ENCODE assay signal across 12 mouse cellular contexts in genomic region chr3:20334681-20335080, GRCm38 (mm10). TPM values are rescaled to one million over a fixed set of nuclear protein-coding genes. Genes with fewer than 3 reads are reported as not detected.
DNase-seq lines count a peak whose midpoint lies in the region; ATAC-seq and TF ChIP-seq lines count a peak whose summit lies in the region.
"Had no signal": no experiment of that assay in that cellular context is flagged by ENCODE, and none has a peak within 500 bp of the region (broad histone marks: within the 10 kb centered on the region; RNA-seq: fewer than 3 reads in every experiment).

No protein-coding gene starts in this region.

- H3K27ac ChIP-seq in heart, adult 2 months = no peak overlapping the region
- no peak overlapping the region for H3K27ac ChIP-seq in heart, embryonic 12.5 days (ENCODE audit: poor library complexity, severe bottlenecking)
- no peak overlapping the region for H3K27ac ChIP-seq in midbrain, embryonic 15.5 days
- H3K27ac ChIP-seq in hindbrain, embryonic 14.5 days = no peak overlapping the region

- H3K36me3 ChIP-seq in heart, adult 2 months (ENCODE audit: control insufficient read depth, insufficient read depth, low read length) = no peaks in the 10 kb centered on the region
- no peaks in the 10 kb centered on the region for H3K36me3 ChIP-seq in heart, embryonic 12.5 days
- no peaks in the 10 kb centered on the region for H3K36me3 ChIP-seq in midbrain, embryonic 15.5 days (replicated peaks)
- no peaks in the 10 kb centered on the region for H3K36me3 ChIP-seq in hindbrain, embryonic 14.5 days (replicated peaks; ENCODE audit: control insufficient read depth, insufficient read depth)

- TF ChIP-seq CTCF in heart, adult 2 months (IDR thresholded peaks at IDR 0.05) = peak; percentile 32

- H3K79me2 ChIP-seq in heart, adult 2 months (replicated peaks; ENCODE audit: control insufficient read depth, insufficient read depth, low read length) = no peaks in the 10 kb centered on the region

- no peak for TF ChIP-seq EP300 in heart, adult 2 months (IDR thresholded peaks at IDR 0.05; ENCODE audit: insufficient read depth, low read depth, low read length)

- H3K4me1 ChIP-seq in heart, adult 2 months (ENCODE audit: control insufficient read depth, insufficient read depth, low read length) = no peaks in the 10 kb centered on the region
- no peaks in the 10 kb centered on the region for H3K4me1 ChIP-seq in heart, embryonic 12.5 days (replicated peaks)
- H3K4me1 ChIP-seq in midbrain, embryonic 15.5 days = no peaks in the 10 kb centered on the region
- H3K4me1 ChIP-seq in hindbrain, embryonic 14.5 days (replicated peaks; ENCODE audit: control insufficient read depth, insufficient read depth, low read length) = no peaks in the 10 kb centered on the region
- H3K4me1 ChIP-seq: megakaryocyte, embryonic 14.5 days had no signal

- WGBS in heart, adult 2 months = 62% methylated on average over 5 of the region's 5 CpGs
- WGBS in heart, embryonic 12.5 days = 52% methylated on average over 5 of the region's 5 CpGs
- 64% methylated on average over 5 of the region's 5 CpGs for WGBS in midbrain, embryonic 15.5 days
- whole genome bisulfite sequencing in hindbrain, embryonic 14.5 days = 63% methylated on average over 5 of the region's 5 CpGs

- H3K9me3 ChIP-seq in heart, embryonic 12.5 days (replicated peaks) = no peaks in the 10 kb centered on the region
- H3K9me3 ChIP-seq in midbrain, embryonic 15.5 days = no peaks in the 10 kb centered on the region
- H3K9me3 ChIP-seq in hindbrain, embryonic 14.5 days (ENCODE audit: control insufficient read depth, low read length) = no peaks in the 10 kb centered on the region
- H3K9me3 ChIP-seq: megakaryocyte, embryonic 14.5 days had no signal

- H3K9ac ChIP-seq in heart, adult 2 months (ENCODE audit: low read depth, low read length) = no peak overlapping the region
- H3K9ac ChIP-seq in heart, embryonic 12.5 days = no peak overlapping the region
- no peak overlapping the region for H3K9ac ChIP-seq in midbrain, embryonic 15.5 days
- H3K9ac ChIP-seq in hindbrain, embryonic 14.5 days = no peak overlapping the region

- no peak for ATAC-seq in heart, embryonic 12.5 days (ENCODE audit: insufficient number of reproducible peaks, low FRiP score)
- no peak for ATAC-seq in midbrain, embryonic 15.5 days (replicated peaks)
- no peak for ATAC-seq in hindbrain, embryonic 14.5 days (ENCODE audit: low FRiP score)

- intact Hi-C loops in heart, adult 2 months (cut with DNase I) = no loop called here

- TF ChIP-seq POLR2A in heart, adult 2 months (IDR thresholded peaks at IDR 0.05; ENCODE audit: insufficient read depth, low read depth, low read length) = no peak

- H3K4me3 ChIP-seq in heart, adult 2 months = no peak overlapping the region
- no peak overlapping the region for H3K4me3 ChIP-seq in heart, embryonic 12.5 days
- no peak overlapping the region for H3K4me3 ChIP-seq in midbrain, embryonic 15.5 days
- H3K4me3 ChIP-seq in hindbrain, embryonic 14.5 days (replicated peaks; ENCODE audit: low read length) = no peak overlapping the region
- H3K4me3 ChIP-seq: megakaryocyte, embryonic 14.5 days had no signal

- DNase-seq in heart, adult 2 months = no peak
- peak; percentile 4 for DNase-seq in urinary bladder, postnatal 14 days (ENCODE audit: low spot score)
- no peak for DNase-seq in urinary bladder, postnatal 10 days (ENCODE audit: low spot score)
- DNase-seq in induced T-regulatory cell, adult 2 months (ENCODE audit: low read depth) = peak; percentile 23
- peak; percentile 61 for DNase-seq in thymus, postnatal 4 days
- DNase-seq in hindbrain, embryonic 14.5 days (ENCODE audit: low spot score) = no peak
- DNase-seq: cerebellum, postnatal 25 days; right cerebral cortex, postnatal 4 days had no signal

- no peaks in the 10 kb centered on the region for H3K27me3 ChIP-seq in heart, adult 2 months (ENCODE audit: control insufficient read depth, insufficient read depth, low read length)
- no peaks in the 10 kb centered on the region for H3K27me3 ChIP-seq in heart, embryonic 12.5 days (replicated peaks)
- no peaks in the 10 kb centered on the region for H3K27me3 ChIP-seq in midbrain, embryonic 15.5 days (replicated peaks)
- no peaks in the 10 kb centered on the region for H3K27me3 ChIP-seq in hindbrain, embryonic 14.5 days (ENCODE audit: control insufficient read depth, insufficient read depth, low read length)
- H3K27me3 ChIP-seq: megakaryocyte, embryonic 14.5 days had no signal

- no peak overlapping the region for H3K4me2 ChIP-seq in heart, embryonic 12.5 days
- no peak overlapping the region for H3K4me2 ChIP-seq in midbrain, embryonic 15.5 days
- H3K4me2 ChIP-seq in hindbrain, embryonic 14.5 days (replicated peaks) = no peak overlapping the region

RNA-seq across cellular contexts. Expression of gene Agtr1b, which starts 32.3 kb away (rescaled TPM):
- not detected for total RNA-seq in heart, adult 2 months (2021)
- not detected in 2 replicates for polyA plus RNA-seq in heart, adult 2 months (2012; rRNA removed)
- 0.28 TPM in 1 of 2 replicates, not detected in the other for polyA plus RNA-seq in heart, embryonic 12.5 days (2016; fragmentation: Nextera tagmentation; extraction: Ambion mirVana)
- 0.10 TPM in 1 of 2 replicates, not detected in the other for polyA plus RNA-seq in midbrain, embryonic 15.5 days (2015; fragmentation: Nextera tagmentation; extraction: Ambion mirVana)
- 0.37 and 0.58 TPM in 2 replicates for polyA plus RNA-seq in hindbrain, embryonic 14.5 days (2014; fragmentation: Nextera tagmentation; extraction: Ambion mirVana)
- total RNA-seq: layer of hippocampus, adult 18-20 months had no signal

RNA-seq across cellular contexts. Expression of gene Cpb1, which starts 59.1 kb away (rescaled TPM):
- total RNA-seq in heart, adult 2 months (2021) = not detected
- polyA plus RNA-seq in heart, adult 2 months (2012; rRNA removed) = not detected in 2 replicates
- polyA plus RNA-seq in heart, embryonic 12.5 days (2016; fragmentation: Nextera tagmentation; extraction: Ambion mirVana) = 0.44 TPM in 1 of 2 replicates, not detected in the other
- polyA plus RNA-seq in midbrain, embryonic 15.5 days (2015; fragmentation: Nextera tagmentation; extraction: Ambion mirVana) = 0.08 and 0.21 TPM in 2 replicates
- 0.25 and 0.70 TPM in 2 replicates for polyA plus RNA-seq in hindbrain, embryonic 14.5 days (2014; fragmentation: Nextera tagmentation; extraction: Ambion mirVana)

Comparison
In these comparisons a context has a peak if more than half of its experiments do, and no peak if none do; other contexts are left out.
1. DNase-seq: peak in urinary bladder, postnatal 14 days (single experiment), induced T-regulatory cell, adult 2 months (single experiment) and thymus, postnatal 4 days (single experiment); none in heart, adult 2 months (0 of 2), urinary bladder, postnatal 10 days (single experiment) and hindbrain, embryonic 14.5 days (single experiment).